Comparison of ENCODE assay signal across 19 mouse cellular contexts in the genomic region with DNA sequence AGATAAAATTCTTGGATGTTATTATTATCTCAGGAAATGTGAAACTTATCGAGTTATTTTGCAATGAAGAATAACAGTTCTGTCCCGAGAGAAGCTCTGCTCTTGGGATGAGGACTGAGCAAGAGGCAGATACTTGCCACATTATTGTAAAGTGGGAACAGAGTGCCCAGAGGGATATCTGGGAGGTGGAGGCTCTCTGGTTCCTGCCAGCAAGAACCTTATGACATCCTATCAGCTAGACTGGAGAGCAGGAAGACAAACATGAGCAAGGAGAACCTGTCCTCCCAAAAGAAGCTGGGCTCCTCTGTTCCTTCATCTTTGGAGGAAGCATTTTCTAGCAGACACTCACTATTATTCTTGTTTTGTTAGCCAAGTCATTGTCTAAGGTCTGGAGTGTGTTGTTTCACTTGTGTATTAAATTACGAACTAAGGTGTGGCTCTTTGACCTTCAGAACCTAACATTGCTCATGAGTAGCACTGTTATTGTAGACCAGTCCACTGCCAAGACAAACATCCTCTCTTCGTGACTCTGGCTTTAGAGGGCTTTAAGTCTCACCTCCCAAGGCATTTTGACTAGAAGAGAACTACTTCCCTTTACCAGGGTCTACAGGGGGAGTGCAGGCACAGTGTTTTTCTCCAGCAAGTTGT.
DNase-seq lines count a peak whose midpoint lies in the region; ATAC-seq and TF ChIP-seq lines count a peak whose summit lies in the region.
"Had no signal": no experiment of that assay in that cellular context is flagged by ENCODE, and none has a peak within 500 bp of the region (broad histone marks: within the 10 kb centered on the region; RNA-seq: fewer than 3 reads in every experiment).

No protein-coding gene starts in this region.

- no peak overlapping the region for H3K9ac ChIP-seq in midbrain, postnatal 0 days (replicated peaks; ENCODE audit: low read length, poor library complexity, severe bottlenecking)
- no peak overlapping the region for H3K9ac ChIP-seq in midbrain, embryonic 16.5 days (ENCODE audit: low read depth, low read length)
- H3K9ac ChIP-seq in lung, embryonic 15.5 days: no peak overlapping the region
- H3K9ac ChIP-seq: midbrain, embryonic 12.5 days; stomach, embryonic 15.5 days had no signal

- intact Hi-C loops in heart, postnatal 36 days (cut with DNase I): no loop called here
- intact Hi-C loops in left cerebral cortex, postnatal 4 days (cut with DNase I): no loop called here

- no peak overlapping the region for H3K4me3 ChIP-seq in midbrain, postnatal 0 days (ENCODE audit: low read depth, low read length)
- no peak overlapping the region for H3K4me3 ChIP-seq in midbrain, embryonic 16.5 days (ENCODE audit: low read depth, low read length)
- no peak overlapping the region for H3K4me3 ChIP-seq in lung, embryonic 15.5 days
- H3K4me3 ChIP-seq: forebrain, embryonic 10.5 days; layer of hippocampus, adult 2 months; left cerebral cortex, adult 2 months; midbrain, embryonic 12.5 days; stomach, embryonic 15.5 days had no signal

- no peak for ATAC-seq in midbrain, postnatal 0 days (ENCODE audit: low FRiP score)
- ATAC-seq in midbrain, embryonic 16.5 days: no peak
- peak; percentile 49; the same call in 1 of the 2 replicates for ATAC-seq in lung, embryonic 15.5 days (ENCODE audit: borderline replicate concordance, extremely low read depth, low FRiP score, low TSS enrichment)

- TF ChIP-seq CTCF in midbrain, postnatal 0 days (IDR thresholded peaks at IDR 0.05): no peak

- no peaks in the 10 kb centered on the region for H3K36me3 ChIP-seq in midbrain, postnatal 0 days (ENCODE audit: insufficient read depth, low read length)
- H3K36me3 ChIP-seq in midbrain, embryonic 16.5 days (ENCODE audit: control insufficient read depth, insufficient read depth, low read length): no peaks in the 10 kb centered on the region
- H3K36me3 ChIP-seq in lung, embryonic 15.5 days: no peaks in the 10 kb centered on the region
- H3K36me3 ChIP-seq: forebrain, embryonic 10.5 days; midbrain, embryonic 12.5 days; stomach, embryonic 15.5 days had no signal

- peak; percentile 96 for DNase-seq in heart, adult 11 months
- no peak for DNase-seq in heart, postnatal 36 days
- DNase-seq in midbrain, postnatal 0 days (ENCODE audit: low spot score): peak; percentile 5
- no peak for DNase-seq in urinary bladder, adult 2 months (ENCODE audit: low spot score)
- no peak for DNase-seq in left cerebral cortex, postnatal 4 days
- DNase-seq in frontal cortex, postnatal 10 days (ENCODE audit: low spot score in 2 of 2): no peak
- DNase-seq: cerebellum, postnatal 10 days; kidney, adult 8-10 months; right cerebral cortex, adult 18-20 months; spleen, adult 18-20 months; thymus, postnatal 25 days had no signal

- no peak overlapping the region for H3K4me2 ChIP-seq in midbrain, postnatal 0 days (ENCODE audit: low read depth, low read length, poor library complexity, severe bottlenecking)
- no peak overlapping the region for H3K4me2 ChIP-seq in midbrain, embryonic 16.5 days (ENCODE audit: low read length)
- no peak overlapping the region for H3K4me2 ChIP-seq in lung, embryonic 15.5 days
- H3K4me2 ChIP-seq: midbrain, embryonic 12.5 days; stomach, embryonic 15.5 days had no signal

- 77% methylated on average over 4 of the region's 4 CpGs for WGBS in midbrain, postnatal 0 days
- WGBS in midbrain, embryonic 16.5 days: 79% methylated on average over 4 of the region's 4 CpGs
- 28% methylated on average over 4 of the region's 4 CpGs for WGBS in lung, embryonic 15.5 days

- no peaks in the 10 kb centered on the region for H3K9me3 ChIP-seq in midbrain, postnatal 0 days (ENCODE audit: low read length)
- no peaks in the 10 kb centered on the region for H3K9me3 ChIP-seq in midbrain, embryonic 16.5 days (replicated peaks; ENCODE audit: control insufficient read depth, low read length, poor library complexity, severe bottlenecking)
- H3K9me3 ChIP-seq in lung, embryonic 15.5 days: no peaks in the 10 kb centered on the region
- H3K9me3 ChIP-seq: forebrain, embryonic 10.5 days; midbrain, embryonic 12.5 days; stomach, embryonic 15.5 days had no signal

- H3K27me3 ChIP-seq in midbrain, postnatal 0 days (ENCODE audit: insufficient read depth, low read length): no peaks in the 10 kb centered on the region
- H3K27me3 ChIP-seq in midbrain, embryonic 16.5 days (ENCODE audit: control insufficient read depth, insufficient read depth, low read depth, low read length): no peaks in the 10 kb centered on the region
- H3K27me3 ChIP-seq in lung, embryonic 15.5 days: no peaks in the 10 kb centered on the region
- H3K27me3 ChIP-seq: midbrain, embryonic 12.5 days; stomach, embryonic 15.5 days had no signal

- H3K4me1 ChIP-seq in midbrain, postnatal 0 days (ENCODE audit: insufficient read depth, low read length): no peaks in the 10 kb centered on the region
- no peaks in the 10 kb centered on the region for H3K4me1 ChIP-seq in midbrain, embryonic 16.5 days (ENCODE audit: control insufficient read depth, insufficient read depth, low read length)
- H3K4me1 ChIP-seq in lung, embryonic 15.5 days: peaks cover 6% of the 10 kb centered on the region; the same call in 1 of the 2 replicates
- H3K4me1 ChIP-seq: forebrain, embryonic 10.5 days; midbrain, embryonic 12.5 days; stomach, embryonic 15.5 days had no signal

- no peak overlapping the region for H3K27ac ChIP-seq in midbrain, postnatal 0 days (ENCODE audit: low read depth, low read length)
- H3K27ac ChIP-seq in midbrain, embryonic 16.5 days (ENCODE audit: low read length): no peak overlapping the region
- H3K27ac ChIP-seq in lung, embryonic 15.5 days: no peak overlapping the region
- H3K27ac ChIP-seq: forebrain, embryonic 10.5 days; layer of hippocampus, adult 2 months; left cerebral cortex, adult 2 months; macrophage; midbrain, embryonic 12.5 days; stomach, embryonic 15.5 days had no signal

Comparison
In these comparisons a context has a peak if more than half of its experiments do, and no peak if none do; other contexts are left out.
1. DNase-seq: peak in heart, adult 11 months (single experiment) and midbrain, postnatal 0 days (single experiment); none in heart, postnatal 36 days (0 of 2), urinary bladder, adult 2 months (single experiment), left cerebral cortex, postnatal 4 days (single experiment) and frontal cortex, postnatal 10 days (0 of 2).